Mouse (Mus musculus) limb, embryonic 11.5 days (tissue): Measurements from ENCODE around the gene Gm12258. TPM values are rescaled to one million over a fixed set of nuclear protein-coding genes. Genes with fewer than 3 reads are reported as not detected.
"Not testable (repeated sequence)": the region's sequence is repeated elsewhere in the genome, so short reads cannot be mapped to it uniquely, and the experiment has no call there.

ENCODE experiments used
- ATAC-seq: fragments of 200-750 bp; cut with Nextera tagmentation; 2 replicates; pipeline ENCODE4 v1.8.0; 2017; ENCODE audit warnings: low read depth; ENCODE audit not compliant: insufficient number of reproducible peaks, low FRiP score, low TSS enrichment
- DNase-seq: peaks from one replicate; pipeline ENCODE4 v3.0.0-alpha.2; 2015; ENCODE audit warnings: low spot score
- H3K27ac ChIP-seq: fragments of 300-500 bp; sonication (generic); replicated peaks from 2 replicates; pipeline ENCODE4 v1.5.1; 2014; ENCODE audit warnings: low read depth, mild to moderate bottlenecking, low read length
- H3K27me3 ChIP-seq: fragments of 300-500 bp; sonication (generic); 2 replicates; pipeline ENCODE4 v1.6.1; 2014; ENCODE audit warnings: mild to moderate bottlenecking, low read length, mixed read lengths; ENCODE audit not compliant: control insufficient read depth, insufficient read depth
- H3K36me3 ChIP-seq: fragments of 300-500 bp; sonication (generic); 2 replicates; pipeline ENCODE4 v1.6.1; 2014; ENCODE audit warnings: mild to moderate bottlenecking, low read length, moderate library complexity, mixed read lengths; ENCODE audit not compliant: control insufficient read depth, insufficient read depth
- H3K4me1 ChIP-seq: fragments of 300-500 bp; sonication (generic); 2 replicates; pipeline ENCODE4 v1.6.1; 2014; ENCODE audit warnings: low read length, mixed read lengths; ENCODE audit not compliant: control insufficient read depth, insufficient read depth
- H3K4me2 ChIP-seq: fragments of 300-500 bp; sonication (generic); 2 replicates; pipeline ENCODE4 v1.6.1; 2014; ENCODE audit warnings: low read depth, mild to moderate bottlenecking, moderate library complexity; ENCODE audit not compliant: severe bottlenecking
- H3K4me3 ChIP-seq: fragments of 300-500 bp; sonication (generic); 2 replicates; pipeline ENCODE4 v1.5.1; 2014; ENCODE audit warnings: low read depth, low read length
- H3K9ac ChIP-seq: fragments of 300-500 bp; sonication (generic); 2 replicates; pipeline ENCODE4 v1.6.1; 2014; ENCODE audit warnings: mild to moderate bottlenecking, low read length
- H3K9me3 ChIP-seq: fragments of 300-500 bp; sonication (generic); 2 replicates; pipeline ENCODE4 v1.6.1; 2016; ENCODE audit warnings: low read length; ENCODE audit not compliant: control insufficient read depth
- WGBS: fragments of 180-500 bp; shearing (Covaris S2); extraction: QIAGEN DNeasy Blood & Tissue Kit; methylation state at CpG from one replicate; pipeline ENCODE4 v1.1.7; 2014; 5-methylcytosine and 5-hydroxymethylcytosine counted together
- polyA plus RNA-seq: library from polyadenylated mRNA; unstranded; fragments of >200 nt; fragmentation: Nextera tagmentation; extraction: Ambion mirVana; gene quantifications from 2 replicates; pipeline ENCODE4 v1.2.1, GENCODE M21; 2014

Gene Gm12258
- polyA plus RNA-seq, 1 experiment from 2014 or later = 12.0 TPM

GRCm38 (mm10) chr11:58828937-58829336 is 18.0 kb upstream of the Gm12258 start, which contains the start of gene Olfr312:
Gene Olfr312, plus strand, starts transcription at chr11:58829237.
- not testable (repeated sequence) for H3K27me3 ChIP-seq, DNase-seq, H3K9me3 ChIP-seq, H3K27ac ChIP-seq, H3K4me3 ChIP-seq, H3K4me1 ChIP-seq, H3K4me2 ChIP-seq, ATAC-seq, H3K36me3 ChIP-seq, H3K9ac ChIP-seq

- no peak overlapping the region for H3K4me2 ChIP-seq
- H3K4me1 ChIP-seq = no peaks in the 10 kb centered on the region
- H3K27me3 ChIP-seq = no peaks in the 10 kb centered on the region
- ATAC-seq = no peak
- H3K9ac ChIP-seq = no peak overlapping the region
- no peaks in the 10 kb centered on the region for H3K9me3 ChIP-seq
- 84% methylated on average over 3 of the region's 3 CpGs for WGBS
- no peak overlapping the region for H3K4me3 ChIP-seq
- DNase-seq = no peak
- H3K27ac ChIP-seq = no peak overlapping the region
- no peaks in the 10 kb centered on the region for H3K36me3 ChIP-seq
Observed at GRCm38 (mm10) chr11:58829764-58830163, 17.2 kb upstream of the Gm12258 start.

GRCm38 (mm10) chr11:58832541-58832940 is 14.4 kb upstream of the Gm12258 start:
- WGBS = 73% methylated on average over 3 of the region's 3 CpGs
- not testable (repeated sequence) for H3K9ac ChIP-seq, H3K27ac ChIP-seq, H3K27me3 ChIP-seq, DNase-seq, H3K36me3 ChIP-seq, H3K4me2 ChIP-seq, H3K4me3 ChIP-seq, H3K9me3 ChIP-seq, H3K4me1 ChIP-seq, ATAC-seq

GRCm38 (mm10) chr11:58838951-58839350 is 8.0 kb upstream of the Gm12258 start, which contains the start of gene Olfr311:
Gene Olfr311, plus strand, starts transcription at chr11:58839251.
- not testable (repeated sequence) for H3K27ac ChIP-seq, H3K27me3 ChIP-seq, H3K4me1 ChIP-seq, H3K4me2 ChIP-seq, DNase-seq, H3K36me3 ChIP-seq, H3K9me3 ChIP-seq, H3K4me3 ChIP-seq, ATAC-seq, H3K9ac ChIP-seq

GRCm38 (mm10) chr11:58847636-58848035 is 678 bp downstream of the Gm12258 start:
- Histone ChIP-seq H3K4me3 (peak overlapping the region; percentile 71), H3K9me3 (no peaks in the 10 kb centered on the region), H3K4me1 (peaks cover 3% of the 10 kb centered on the region), H3K27ac (no peak overlapping the region), H3K27me3 (no peaks in the 10 kb centered on the region), H3K36me3 (peaks cover 2% of the 10 kb centered on the region; the same call in 1 of the 2 replicates), H3K9ac (peak overlapping the region; percentile 75), H3K4me2 (peak overlapping the region; percentile 66)
- DNase-seq = no peak
- WGBS = 50% methylated on average over 9 of the region's 9 CpGs
- no peak for ATAC-seq

- H3K27me3 ChIP-seq = no peaks in the 10 kb centered on the region
- DNase-seq = no peak
- no peak overlapping the region for H3K4me2 ChIP-seq
- WGBS = 78% methylated on average over 2 of the region's 2 CpGs
- peaks cover 3% of the 10 kb centered on the region for H3K4me1 ChIP-seq
- H3K27ac ChIP-seq = no peak overlapping the region
- H3K9ac ChIP-seq = no peak overlapping the region
- H3K9me3 ChIP-seq = no peaks in the 10 kb centered on the region
- H3K4me3 ChIP-seq = no peak overlapping the region
- peaks cover 2% of the 10 kb centered on the region; the same call in 1 of the 2 replicates for H3K36me3 ChIP-seq
- ATAC-seq = no peak
Observed at GRCm38 (mm10) chr11:58849731-58850130, 2.8 kb downstream of the Gm12258 start.

- no peak overlapping the region for H3K4me2 ChIP-seq
- peaks cover 8% of the 10 kb centered on the region for H3K9me3 ChIP-seq
- DNase-seq (no peak), ATAC-seq (no peak)
- no peaks in the 10 kb centered on the region for H3K27me3 ChIP-seq
- no peaks in the 10 kb centered on the region for H3K4me1 ChIP-seq
- peaks cover 38% of the 10 kb centered on the region for H3K36me3 ChIP-seq
- no peak overlapping the region for H3K27ac ChIP-seq
- H3K9ac ChIP-seq = no peak overlapping the region
- 94% methylated on average over 8 of the region's 8 CpGs for WGBS
- H3K4me3 ChIP-seq = no peak overlapping the region
Observed at GRCm38 (mm10) chr11:58860744-58861143, 13.8 kb downstream of the Gm12258 start.

GRCm38 (mm10) chr11:58867039-58867953 is 20.3 kb downstream of the Gm12258 start, which contains the start of gene 2810021J22Rik:
Gene 2810021J22Rik, plus strand, starts transcription at chr11:58867216.
- H3K4me1 ChIP-seq = peaks cover 10% of the 10 kb centered on the region
- ATAC-seq (peak; percentile 72), DNase-seq (peak; percentile 88)
- H3K9me3 ChIP-seq = no peaks in the 10 kb centered on the region
- H3K4me3 ChIP-seq = peak within 1 kb of the TSS; percentile 79
- peaks cover 2% of the 10 kb centered on the region; the same call in 1 of the 2 replicates for H3K36me3 ChIP-seq
- no peaks in the 10 kb centered on the region for H3K27me3 ChIP-seq
- H3K4me2 ChIP-seq = peak within 1 kb of the TSS; percentile 74
- H3K27ac ChIP-seq = peak within 1 kb of the TSS; percentile 36; the same call in 1 of the 2 replicates
- WGBS = 6% methylated on average over 37 of the region's 37 CpGs
- H3K9ac ChIP-seq = peak within 1 kb of the TSS; percentile 79
